Mouse (Mus musculus): ENCODE results near the gene Mical2.
A peak's percentile ranks its signal among the peaks of the same experiment; 100 is the strongest.

Gene Mical2

GRCm38 (mm10) chr7:112405578-112405977, 179.9 kb downstream of the Mical2 start:
- DNase-seq (ENCODE audit: low spot score): no peak

- DNase-seq (ENCODE audit: low spot score): no peak
Observed at GRCm38 (mm10) chr7:112407597-112407996, 181.9 kb downstream of the Mical2 start.

GRCm38 (mm10) chr7:112409991-112410390, 184.3 kb downstream of the Mical2 start:
- DNase-seq (ENCODE audit: low spot score): no peak

GRCm38 (mm10) chr7:112413286-112413685, 187.6 kb downstream of the Mical2 start:
- DNase-seq (ENCODE audit: low spot score): no peak

GRCm38 (mm10) chr7:112416058-112416526, 190.4 kb downstream of the Mical2 start:
- no peak for DNase-seq (ENCODE audit: low spot score)

- no peak for DNase-seq (ENCODE audit: low spot score)
Observed at GRCm38 (mm10) chr7:112416730-112417513, 191.3 kb downstream of the Mical2 start.

GRCm38 (mm10) chr7:112417598-112417997, 191.9 kb downstream of the Mical2 start:
- no peak for DNase-seq (ENCODE audit: low spot score)

- DNase-seq (ENCODE audit: low spot score): no peak
Observed at GRCm38 (mm10) chr7:112423438-112423837, 197.8 kb downstream of the Mical2 start.

GRCm38 (mm10) chr7:112426811-112427210, 201.2 kb downstream of the Mical2 start:
- no peak for DNase-seq (ENCODE audit: low spot score)

GRCm38 (mm10) chr7:112427357-112428157, 201.9 kb downstream of the Mical2 start, which contains the start of gene Parva:
Gene Parva, plus strand, starts transcription at chr7:112427505.
- peak; percentile 79 for DNase-seq (ENCODE audit: low spot score)

- DNase-seq (ENCODE audit: low spot score): peak; percentile 90
Observed at GRCm38 (mm10) chr7:112428158-112428535, 202.5 kb downstream of the Mical2 start.

GRCm38 (mm10) chr7:112439846-112440245, 214.2 kb downstream of the Mical2 start:
- DNase-seq (ENCODE audit: low spot score): no peak

GRCm38 (mm10) chr7:112444152-112444984, 218.7 kb downstream of the Mical2 start:
- no peak for DNase-seq (ENCODE audit: low spot score)

GRCm38 (mm10) chr7:112444985-112445367, 219.3 kb downstream of the Mical2 start:
- no peak for DNase-seq (ENCODE audit: low spot score)

- no peak for DNase-seq (ENCODE audit: low spot score)
Observed at GRCm38 (mm10) chr7:112446498-112446897, 220.8 kb downstream of the Mical2 start.

- no peak for DNase-seq (ENCODE audit: low spot score)
Observed at GRCm38 (mm10) chr7:112449954-112450700, 224.5 kb downstream of the Mical2 start.

GRCm38 (mm10) chr7:112452471-112452870, 226.8 kb downstream of the Mical2 start:
- no peak for DNase-seq (ENCODE audit: low spot score)

- no peak for DNase-seq (ENCODE audit: low spot score)
Observed at GRCm38 (mm10) chr7:112453805-112454214, 228.2 kb downstream of the Mical2 start.

- no peak for DNase-seq (ENCODE audit: low spot score)
Observed at GRCm38 (mm10) chr7:112454380-112454779, 228.7 kb downstream of the Mical2 start.

- no peak for DNase-seq (ENCODE audit: low spot score)
Observed at GRCm38 (mm10) chr7:112454951-112455350, 229.3 kb downstream of the Mical2 start.

GRCm38 (mm10) chr7:112455566-112456110, 230.0 kb downstream of the Mical2 start:
- DNase-seq (ENCODE audit: low spot score): no peak

Data from testis, postnatal 10 days (tissue).